Mouse (Mus musculus) left cerebral cortex, postnatal 10 days (tissue): ENCODE measurements around the gene Abca4. TPM values are rescaled to one million over a fixed set of nuclear protein-coding genes. Genes with fewer than 3 reads are reported as not detected.

ENCODE experiments used
- DNase-seq, 2 experiments: peaks; one replicate each; pipeline ENCODE4 v3.0.0; 2021 to 2022; ENCODE audit warnings: low spot score in 2 of 2, mixed read lengths in 1 of 2; ENCODE audit errors: extremely low spot score in 1 of 2
- intact Hi-C: fragments of 180-260 bp; cut with DNase I; formaldehyde crosslinking; loops from one replicate; pipeline ENCODE4 v1.15.1; 2025
- total RNA-seq, 2 experiments: library from RNA; stranded (reverse); gene quantifications; 2 replicates each; pipeline ENCODE4 v1.2.3; 2021

Gene Abca4
- total RNA-seq: 1 to 10 TPM; 2.6 to 4.6 TPM

GRCm38 (mm10) chr3:122043799-122044547, at the start of gene Abca4:
Gene Abca4, plus strand, starts transcription at chr3:122044443.
- no peak for DNase-seq
- intact Hi-C loops: no loop called here

DNA sequence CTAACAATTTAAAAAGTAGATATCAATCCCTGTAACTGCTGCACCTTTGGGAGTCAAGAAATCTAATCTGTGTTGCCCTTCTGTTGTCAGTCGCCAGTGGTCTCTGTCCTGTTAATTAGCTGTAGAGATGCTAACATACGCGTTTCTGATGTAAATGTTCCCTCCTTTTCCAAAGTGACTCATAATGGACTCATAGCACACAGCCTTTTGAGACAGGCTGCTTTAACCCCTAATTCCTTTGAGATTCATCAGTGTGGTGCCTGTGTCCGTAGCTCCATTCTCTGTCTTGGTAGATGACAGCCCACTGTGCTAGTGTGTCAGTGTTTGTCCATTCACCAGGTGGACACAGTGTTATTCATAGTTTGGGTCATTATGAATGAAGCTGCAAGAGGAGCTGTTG, 49.1 kb upstream of the Abca4 start:
- intact Hi-C loops: no loop called here
- no peak for DNase-seq

GRCm38 (mm10) chr3:121999934-122000333, 44.3 kb upstream of the Abca4 start:
- no peak for DNase-seq
- intact Hi-C loops: no loop called here

DNA sequence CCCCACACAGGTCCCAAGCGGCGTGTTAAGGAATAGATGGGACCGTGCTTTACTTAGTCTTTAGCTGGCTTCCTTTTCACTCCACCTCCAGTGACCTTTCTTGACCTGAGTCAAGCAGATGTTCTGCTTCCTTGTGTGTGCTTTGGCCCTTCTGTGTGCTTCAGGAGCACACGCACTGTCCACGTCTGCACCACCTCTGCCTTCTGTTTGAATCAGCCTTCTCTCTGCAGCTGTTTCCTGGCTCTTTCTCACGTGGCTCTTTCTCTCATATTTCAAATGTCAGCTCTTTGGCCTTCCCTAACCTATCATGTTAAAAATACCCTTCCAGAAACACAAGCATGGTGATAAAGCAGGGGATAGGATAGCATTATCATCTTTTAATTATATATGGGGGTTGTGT, 42.7 kb upstream of the Abca4 start:
- intact Hi-C loops: no loop called here
- no peak for DNase-seq

GRCm38 (mm10) chr3:122009818-122010217, 34.4 kb upstream of the Abca4 start:
- intact Hi-C loops: no loop called here
- DNase-seq: no peak

- DNase-seq: no peak
- intact Hi-C loops: no loop called here
These were observed 34.0 kb upstream of the Abca4 start for GRCm38 (mm10) chr3:122010292-122010691.

DNA sequence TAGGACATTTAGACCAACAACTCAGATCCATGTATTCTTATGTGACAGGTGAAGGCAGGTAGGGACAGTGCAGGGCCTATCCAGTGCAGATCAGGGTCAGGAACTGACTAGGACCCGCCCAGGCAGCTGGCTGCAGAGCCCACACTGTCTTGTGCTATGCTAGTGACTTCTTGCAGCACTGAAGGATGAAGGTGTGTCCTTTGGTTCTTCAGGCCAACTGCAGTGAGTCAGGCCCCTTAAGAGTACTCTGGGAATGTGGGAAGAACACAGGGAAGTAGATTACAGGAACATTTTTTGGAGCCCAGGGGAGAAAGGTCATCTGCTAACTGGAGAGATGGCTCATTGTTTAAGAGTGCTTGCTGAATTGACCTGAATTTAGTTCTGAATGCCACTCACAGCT, 31.8 kb upstream of the Abca4 start:
- intact Hi-C loops: no loop called here
- DNase-seq: no peak

GRCm38 (mm10) chr3:122018421-122018820, 25.8 kb upstream of the Abca4 start:
- no peak for DNase-seq
- intact Hi-C loops: no loop called here

GRCm38 (mm10) chr3:122019159-122019558, 25.1 kb upstream of the Abca4 start:
- no peak for DNase-seq
- intact Hi-C loops: no loop called here

- intact Hi-C loops: no loop called here
- DNase-seq: no peak
These were observed 23.1 kb upstream of the Abca4 start for GRCm38 (mm10) chr3:122021029-122021652.

GRCm38 (mm10) chr3:122022355-122022754, 21.9 kb upstream of the Abca4 start:
- no peak for DNase-seq
- intact Hi-C loops: no loop called here

GRCm38 (mm10) chr3:122026676-122027075, 17.6 kb upstream of the Abca4 start:
- DNase-seq: no peak
- intact Hi-C loops: no loop called here

DNA sequence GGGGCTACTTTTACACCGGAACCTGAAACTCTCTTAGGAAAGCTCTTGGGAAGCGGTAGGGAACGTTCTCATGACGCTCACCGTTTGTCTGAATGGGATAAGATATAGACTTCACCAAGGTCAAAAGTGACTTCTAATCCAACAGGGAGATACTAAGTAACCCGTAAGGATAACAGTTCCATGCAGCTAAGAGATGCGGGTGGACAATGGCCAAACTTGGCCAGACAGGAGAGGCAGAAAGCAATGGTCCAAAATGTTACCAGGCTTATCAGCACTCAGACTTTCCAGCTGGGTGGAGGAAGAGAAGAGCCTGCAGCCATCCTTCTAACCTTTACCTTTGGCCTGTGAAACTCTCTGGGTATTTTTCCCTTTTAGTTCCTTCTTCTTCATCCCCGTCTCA, 16.5 kb upstream of the Abca4 start:
- intact Hi-C loops: no loop called here
- DNase-seq: no peak

DNA sequence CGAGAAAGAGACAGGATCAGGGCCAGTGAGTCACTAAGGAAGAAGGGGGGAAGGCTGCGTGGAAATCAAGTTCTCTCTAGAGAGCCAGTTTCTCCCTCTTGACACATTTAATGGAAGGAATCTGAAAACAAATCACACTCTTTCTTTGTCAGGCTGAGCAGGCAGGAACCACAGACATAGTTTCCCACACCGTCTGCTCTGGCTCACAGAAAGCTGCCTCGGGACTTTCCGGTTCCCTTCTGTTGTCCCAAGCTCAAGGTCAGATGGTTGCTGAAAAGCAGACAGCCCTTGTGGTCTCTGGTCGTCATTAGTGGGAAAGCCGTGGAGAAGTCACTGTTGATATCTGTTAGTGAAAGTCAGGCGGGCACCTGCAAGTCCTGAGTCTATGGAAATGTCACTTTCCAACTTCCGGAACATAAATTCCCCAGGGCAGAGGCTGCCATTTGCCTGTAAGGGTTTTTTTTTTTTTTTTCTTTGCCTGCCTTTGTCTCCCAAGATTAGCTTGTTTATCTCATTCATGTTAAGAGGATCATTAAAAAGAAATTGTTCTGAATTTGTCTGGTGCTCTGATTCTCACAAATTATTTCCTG, 10.9 kb upstream of the Abca4 start:
- intact Hi-C loops: no loop called here
- DNase-seq: no peak

DNA sequence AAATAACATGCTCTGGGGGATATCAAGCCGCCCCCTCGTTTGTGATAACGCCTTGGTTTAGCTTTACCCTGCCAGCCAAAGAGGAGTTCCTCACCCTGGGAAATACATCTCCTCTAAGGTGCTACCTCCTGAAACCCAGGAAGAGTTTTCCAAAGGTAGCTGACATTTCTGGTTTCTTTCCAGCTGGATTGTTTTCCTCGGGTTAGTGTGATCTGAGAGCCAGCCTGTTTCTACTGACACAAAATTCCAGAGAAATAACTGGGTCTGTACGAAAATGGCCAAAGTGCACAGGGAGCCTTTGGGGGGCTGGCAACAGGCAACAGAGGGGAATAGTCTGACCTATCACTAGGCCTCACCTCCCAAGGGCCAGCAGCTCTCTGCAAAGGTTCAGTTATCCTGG, 10.0 kb upstream of the Abca4 start:
- DNase-seq: no peak
- intact Hi-C loops: no loop called here

DNA sequence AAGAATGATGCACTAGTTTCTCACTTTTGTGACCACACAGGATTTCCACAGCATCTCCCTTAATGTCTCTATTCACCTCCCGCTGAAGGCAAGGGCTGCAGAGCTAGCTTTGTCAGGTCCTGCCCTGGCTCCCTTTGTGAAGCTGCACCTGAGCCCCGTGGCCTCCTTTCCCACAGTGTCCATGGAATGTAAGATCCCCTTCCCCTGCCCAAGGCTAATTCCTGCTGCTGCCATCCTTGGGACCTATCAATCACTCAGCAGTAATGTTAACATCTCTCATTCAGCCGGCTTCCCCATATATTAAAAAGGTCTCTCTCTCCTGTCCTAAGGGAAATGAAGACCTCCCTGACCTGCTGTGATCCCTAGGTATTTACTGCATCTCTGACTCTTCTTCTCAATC, 9.2 kb upstream of the Abca4 start:
- DNase-seq: no peak
- intact Hi-C loops: no loop called here

DNA sequence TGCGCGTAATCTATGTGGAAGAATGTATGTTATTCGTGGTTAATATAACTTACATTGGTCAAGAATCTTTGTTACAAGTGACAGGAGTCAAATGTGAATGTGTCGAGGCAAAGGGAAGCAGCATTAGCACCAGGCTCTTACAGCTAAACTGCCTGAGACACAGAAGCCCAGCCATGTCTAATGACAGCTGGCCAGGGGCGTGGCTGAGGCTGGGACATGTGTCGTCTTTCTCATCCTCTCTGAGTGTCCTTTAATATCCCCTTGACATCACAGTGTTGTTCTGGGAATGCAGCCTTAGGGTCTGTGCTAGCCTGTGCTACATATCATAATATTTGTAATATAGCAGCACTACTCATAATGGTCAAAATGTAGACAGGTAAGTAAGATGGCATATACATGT, 3.7 kb upstream of the Abca4 start:
- DNase-seq: no peak
- intact Hi-C loops: no loop called here

DNA sequence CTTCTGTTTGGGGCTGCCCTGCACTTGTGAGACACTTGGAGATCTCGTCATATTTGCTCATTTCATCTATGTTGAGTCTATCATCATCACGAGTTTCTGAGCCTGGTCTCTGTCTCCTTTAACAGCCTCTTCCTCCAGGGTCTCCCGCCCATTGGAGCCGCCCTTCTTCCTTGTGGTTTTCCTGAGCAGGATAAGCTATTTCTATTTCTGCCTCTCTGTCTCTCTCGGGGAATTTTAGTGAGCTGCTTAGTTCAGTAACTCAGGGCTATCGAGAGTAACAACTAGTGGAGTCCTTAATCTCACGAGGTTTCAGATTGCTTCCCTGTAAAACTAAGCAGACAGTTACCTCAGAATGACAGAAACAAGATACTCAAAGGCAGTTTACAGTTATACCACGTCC, 1.1 kb upstream of the Abca4 start:
- intact Hi-C loops: no loop called here
- no peak for DNase-seq

DNA sequence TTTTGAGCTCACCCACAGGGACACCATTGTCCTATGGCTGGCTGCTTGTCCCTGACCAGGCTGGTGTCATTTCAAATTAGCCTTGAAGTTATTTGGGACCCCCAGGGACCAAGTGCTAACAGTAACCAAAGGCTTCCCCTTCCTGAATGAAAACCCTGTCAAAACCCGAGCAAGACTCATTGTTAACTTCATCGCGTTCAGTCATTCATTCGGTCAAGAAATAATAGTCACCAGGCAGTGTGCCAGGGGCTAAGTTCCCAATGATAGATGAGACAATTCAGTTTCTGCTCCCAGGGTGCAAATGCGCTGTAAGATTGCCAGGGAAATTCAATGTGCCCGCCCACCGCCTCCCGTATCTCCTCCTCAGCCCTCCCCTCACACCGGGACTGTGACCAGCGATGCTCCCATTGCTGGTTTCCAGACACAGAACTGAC, 2.0 kb downstream of the Abca4 start:
- peak in 1 of 2 experiments; percentile 63 for DNase-seq
- intact Hi-C loops: no loop called here

GRCm38 (mm10) chr3:122047402-122047801, 3.2 kb downstream of the Abca4 start:
- peak in 1 of 2 experiments; percentile 44 for DNase-seq
- intact Hi-C loops: no loop called here
